Mouse (Mus musculus) heart, adult 2 months (tissue): ENCODE data around the gene Taar8b.
"Not testable (repeated sequence)": the region's sequence is repeated elsewhere in the genome, so short reads cannot be mapped to it uniquely, and the experiment has no call there.

Experiments
- CTCF ChIP-seq: fragments of 200-600 bp; IDR thresholded peaks from 2 replicates; pipeline ENCODE4 v1.8.1; 2022; ENCODE audit warnings: antibody characterized with exemption, mild to moderate bottlenecking, moderate library complexity
- POLR2A ChIP-seq: fragments of 200-500 bp; IDR thresholded peaks from 2 replicates; pipeline ENCODE4 v1.6.1; 2011; ENCODE audit warnings: mild to moderate bottlenecking, low read depth, low read length, control low read depth; ENCODE audit not compliant: insufficient read depth

DNA sequence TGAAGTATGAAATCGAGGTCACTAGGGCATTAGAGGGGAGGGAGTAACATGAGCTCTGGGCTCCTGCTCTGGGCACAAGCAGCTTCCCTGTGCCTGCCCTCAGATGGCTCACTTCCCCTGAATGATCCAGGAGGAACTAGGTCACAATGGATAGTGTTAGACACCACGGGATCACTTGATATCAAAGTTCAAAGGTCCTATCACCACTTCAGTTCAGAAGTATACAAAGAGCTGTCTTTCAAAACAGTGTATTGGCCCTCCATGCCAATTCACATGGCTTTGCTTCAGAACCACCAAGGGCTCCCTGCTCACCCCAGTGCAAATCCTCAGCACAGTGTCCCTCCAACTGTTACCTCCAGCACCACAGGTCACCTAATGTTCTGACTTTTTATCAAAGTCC lies 17.3 kb downstream of the Taar8b start:
- TF ChIP-seq CTCF, POLR2A: not testable (repeated sequence)
